Mouse (Mus musculus): ENCODE data around the gene Akna. TPM values are rescaled to one million over a fixed set of nuclear protein-coding genes. Genes with fewer than 3 reads are reported as not detected.

Gene Akna
- total and polyA plus RNA-seq, 3 experiments, result 3.9 to 14.1 TPM; not detected in 1

- peaks cover 0 to 37% of the 10 kb centered on the region in 2 experiments; a peak in 2 of 4 replicates for H3K36me3 ChIP-seq (ENCODE audit: control insufficient read depth in 1 of 2, insufficient read depth in 2 of 2, low read length in 2 of 2)
- H3K27ac ChIP-seq (ENCODE audit: control insufficient read depth, low read depth, low read length), result peak overlapping the region; percentile 67
- peak; percentile 81 for DNase-seq (ENCODE audit: low read depth, low spot score)
- H3K27me3 ChIP-seq (ENCODE audit: control insufficient read depth in 1 of 2, insufficient read depth in 2 of 2, low read length in 2 of 2), result no peaks in the 10 kb centered on the region
- no peaks in the 10 kb centered on the region for H3K79me2 ChIP-seq (ENCODE audit: control insufficient read depth, insufficient read depth, low read length, poor library complexity)
- no peaks in the 10 kb centered on the region for H3K9me3 ChIP-seq (replicated peaks; ENCODE audit: insufficient read depth, low read length)
- 0 out of 4 replicates have a peak overlapping the region, but pooled peaks of 1 of the 2 experiments have one; percentile 4 for H3K4me3 ChIP-seq (ENCODE audit: control insufficient read depth in 1 of 2, insufficient read depth in 1 of 2, low read depth in 2 of 2, low read length in 2 of 2)
- H3K9ac ChIP-seq (ENCODE audit: control insufficient read depth, low read depth, low read length, poor library complexity, severe bottlenecking), result no peak overlapping the region; the same call in 1 of the 2 replicates
- peaks cover 5 to 62% of the 10 kb centered on the region in 2 experiments; a peak in 3 of 4 replicates for H3K4me1 ChIP-seq (ENCODE audit: control insufficient read depth in 1 of 2, insufficient read depth in 2 of 2, low read length in 2 of 2)
- TF ChIP-seq RCOR1 (IDR thresholded peaks at IDR 0.05; ENCODE audit: low read depth, low read length) (no peak), EP300 (IDR thresholded peaks at IDR 0.05; ENCODE audit: low read depth in 1 of 2, low read length in 2 of 2) (peak; percentile 33 to 53; a peak in 3 of 4 replicates), ZNF384 (IDR thresholded peaks at IDR 0.05; ENCODE audit: low read depth, low read length) (peak; percentile 73), ZMIZ1 (IDR thresholded peaks at IDR 0.05; ENCODE audit: low read depth, low read length) (no peak), MXI1 (IDR thresholded peaks at IDR 0.05; ENCODE audit: low read depth, low read length) (peak; percentile 27; the same call in 1 of the 2 replicates), ETS1 (IDR thresholded peaks at IDR 0.05; ENCODE audit: low read depth, low read length) (peak; percentile 43; the same call in 1 of the 2 replicates)
Observed at GRCm38 (mm10) chr4:63400541-63401306, 2.4 kb downstream of the Akna start.

GRCm38 (mm10) chr4:63399691-63400270, 3.4 kb downstream of the Akna start:
- Histone ChIP-seq H3K4me1 (ENCODE audit: control insufficient read depth in 1 of 2, insufficient read depth in 2 of 2, low read length in 2 of 2) (peaks cover 3 to 53% of the 10 kb centered on the region in 2 experiments; a peak in 3 of 4 replicates), H3K27ac (ENCODE audit: control insufficient read depth, low read depth, low read length) (no peak overlapping the region), H3K79me2 (ENCODE audit: control insufficient read depth, insufficient read depth, low read length, poor library complexity) (no peaks in the 10 kb centered on the region), H3K4me3 (ENCODE audit: control insufficient read depth in 1 of 2, insufficient read depth in 1 of 2, low read depth in 2 of 2, low read length in 2 of 2) (no peak overlapping the region), H3K36me3 (ENCODE audit: control insufficient read depth in 1 of 2, insufficient read depth in 2 of 2, low read length in 2 of 2) (peaks cover 0 to 31% of the 10 kb centered on the region in 2 experiments; a peak in 3 of 4 replicates), H3K9me3 (replicated peaks; ENCODE audit: insufficient read depth, low read length) (no peaks in the 10 kb centered on the region), H3K9ac (ENCODE audit: control insufficient read depth, low read depth, low read length, poor library complexity, severe bottlenecking) (no peak overlapping the region), H3K27me3 (ENCODE audit: control insufficient read depth in 1 of 2, insufficient read depth in 2 of 2, low read length in 2 of 2) (no peaks in the 10 kb centered on the region)
- TF ChIP-seq MAX (IDR thresholded peaks at IDR 0.05; ENCODE audit: low read length) (no peak), POLR2AphosphoS5 (IDR thresholded peaks at IDR 0.05; ENCODE audit: borderline replicate concordance, low read depth, low read length) (no peak), MXI1 (IDR thresholded peaks at IDR 0.05; ENCODE audit: low read depth, low read length) (no peak), EP300 (IDR thresholded peaks at IDR 0.05; ENCODE audit: low read depth in 1 of 2, low read length in 2 of 2) (no peak), E2F4 (IDR thresholded peaks at IDR 0.05; ENCODE audit: borderline replicate concordance, low read depth, low read length) (no peak), CTCF (IDR thresholded peaks at IDR 0.05 in 2 of 3, conservative IDR thresholded peaks at IDR 0.05 in 1 of 3; ENCODE audit: control insufficient read depth in 1 of 3, insufficient read depth in 1 of 3, low read depth in 2 of 3, low read length in 3 of 3, poor library complexity in 1 of 3, severe bottlenecking in 1 of 3) (no peak), SMC3 (IDR thresholded peaks at IDR 0.05; ENCODE audit: low read depth, low read length) (no peak), GATA1 (IDR thresholded peaks at IDR 0.05; ENCODE audit: low read depth, low read length) (no peak), TCF12 (IDR thresholded peaks at IDR 0.05; ENCODE audit: low read depth, low read length) (no peak)
- no peak for DNase-seq (ENCODE audit: low read depth, low spot score)

Data from MEL (cell line).